Mouse (Mus musculus) lung, postnatal 0 days (tissue): Measurements from ENCODE around the gene Pou3f3.

Source experiments
- CTCF ChIP-seq: IDR thresholded peaks from 2 replicates; pipeline ENCODE4 v1.5.1; 2016; ENCODE audit warnings: antibody characterized with exemption, mild to moderate bottlenecking
- EP300 ChIP-seq: IDR thresholded peaks from 2 replicates; pipeline ENCODE4 v1.6.1; 2016; ENCODE audit warnings: antibody characterized with exemption, mild to moderate bottlenecking, control low read depth

DNA sequence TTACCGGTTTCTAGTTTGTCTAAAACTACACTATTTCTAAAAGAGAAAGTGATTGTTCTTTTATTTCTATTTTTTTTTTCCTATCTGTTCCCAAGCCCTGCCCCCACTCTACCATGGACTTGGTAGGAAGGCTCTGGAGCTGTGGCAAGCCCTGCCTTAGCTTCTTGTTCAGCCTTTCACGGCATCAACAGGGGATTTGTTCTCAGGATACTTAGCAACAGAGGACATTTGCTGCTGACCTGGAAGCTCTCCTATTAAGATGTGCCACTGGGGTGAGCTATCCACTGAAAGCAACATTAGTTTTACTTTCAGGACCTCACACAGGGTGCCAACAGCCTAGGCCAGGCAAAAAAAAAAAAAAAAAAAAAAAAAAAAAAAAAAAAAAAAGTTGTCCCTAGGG, 15.4 kb downstream of the Pou3f3 start:
- no peak for TF ChIP-seq CTCF
- TF ChIP-seq EP300, result no peak
